Mouse (Mus musculus): ENCODE data around the gene Nhej1. TPM values are rescaled to one million over a fixed set of nuclear protein-coding genes. Genes with fewer than 3 reads are reported as not detected.

The Nhej1 gene
- polyA plus RNA-seq, 1 experiment from 2014 or later: 12.9 TPM

- ATAC-seq (ENCODE audit: low FRiP score): no peak
- no peaks in the 10 kb centered on the region for H3K4me1 ChIP-seq (ENCODE audit: control insufficient read depth, insufficient read depth, low read length)
- 77% methylated on average over 2 of the region's 2 CpGs for WGBS
Observed at GRCm38 (mm10) chr1:75010203-75010602, 114.8 kb downstream of the Nhej1 start.

GRCm38 (mm10) chr1:75006016-75006415, 119.0 kb downstream of the Nhej1 start:
- no peak overlapping the region for H3K4me2 ChIP-seq
- DNase-seq (ENCODE audit: low spot score, missing footprints) (no peak), ATAC-seq (ENCODE audit: low FRiP score) (no peak)
- H3K9me3 ChIP-seq (ENCODE audit: control insufficient read depth, low read length): no peaks in the 10 kb centered on the region
- H3K27ac ChIP-seq (ENCODE audit: low read depth, low read length): no peak overlapping the region
- no peaks in the 10 kb centered on the region for H3K4me1 ChIP-seq (ENCODE audit: control insufficient read depth, insufficient read depth, low read length)
- no peak overlapping the region for H3K4me3 ChIP-seq (ENCODE audit: low read depth, low read length)
- H3K27me3 ChIP-seq (ENCODE audit: control insufficient read depth, insufficient read depth, low read length): no peaks in the 10 kb centered on the region
- 67% methylated on average over 4 of the region's 4 CpGs for WGBS
- no peaks in the 10 kb centered on the region for H3K36me3 ChIP-seq (ENCODE audit: control insufficient read depth, insufficient read depth, low read length)
- no peak overlapping the region for H3K9ac ChIP-seq (ENCODE audit: low read length)

More at GRCm38 (mm10) chr1:75010203-75010602, 114.8 kb downstream of the Nhej1 start:
- Histone ChIP-seq H3K9ac (ENCODE audit: low read length) (no peak overlapping the region), H3K36me3 (ENCODE audit: control insufficient read depth, insufficient read depth, low read length) (no peaks in the 10 kb centered on the region), H3K4me2 (no peak overlapping the region), H3K4me3 (ENCODE audit: low read depth, low read length) (no peak overlapping the region), H3K9me3 (ENCODE audit: control insufficient read depth, low read length) (no peaks in the 10 kb centered on the region), H3K27ac (ENCODE audit: low read depth, low read length) (no peak overlapping the region), H3K27me3 (ENCODE audit: control insufficient read depth, insufficient read depth, low read length) (no peaks in the 10 kb centered on the region)
- no peak for DNase-seq (ENCODE audit: low spot score, missing footprints)

DNA sequence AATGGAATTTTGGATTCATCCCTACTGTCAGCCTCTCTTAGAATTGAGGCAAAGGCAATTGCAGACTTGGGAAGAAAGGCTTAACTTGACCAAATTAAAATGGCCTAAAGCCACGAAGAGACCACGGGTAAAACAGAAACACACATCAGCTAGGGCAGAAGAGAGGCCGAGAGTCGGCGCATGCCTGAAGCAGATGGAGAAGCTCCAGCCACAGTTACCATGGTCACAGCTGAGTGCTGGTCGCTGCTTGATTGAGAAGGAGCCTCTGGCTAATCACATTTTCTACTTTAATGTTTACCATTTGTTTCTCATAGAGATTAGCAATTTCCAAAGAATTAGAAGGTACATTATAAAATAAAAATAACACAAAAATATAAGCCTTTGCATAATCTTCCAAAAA, 123.8 kb downstream of the Nhej1 start:
- Histone ChIP-seq H3K9ac (ENCODE audit: low read length) (no peak overlapping the region), H3K27me3 (ENCODE audit: control insufficient read depth, insufficient read depth, low read length) (no peaks in the 10 kb centered on the region), H3K36me3 (ENCODE audit: control insufficient read depth, insufficient read depth, low read length) (no peaks in the 10 kb centered on the region), H3K27ac (ENCODE audit: low read depth, low read length) (no peak overlapping the region), H3K4me2 (no peak overlapping the region), H3K9me3 (ENCODE audit: control insufficient read depth, low read length) (no peaks in the 10 kb centered on the region), H3K4me1 (ENCODE audit: control insufficient read depth, insufficient read depth, low read length) (no peaks in the 10 kb centered on the region), H3K4me3 (ENCODE audit: low read depth, low read length) (no peak overlapping the region)
- ATAC-seq (ENCODE audit: low FRiP score): no peak
- DNase-seq (ENCODE audit: low spot score, missing footprints): no peak
- 72% methylated on average over 6 of the region's 6 CpGs for WGBS

- Histone ChIP-seq H3K4me3 (ENCODE audit: low read depth, low read length) (no peak overlapping the region), H3K4me2 (no peak overlapping the region), H3K9me3 (ENCODE audit: control insufficient read depth, low read length) (no peaks in the 10 kb centered on the region), H3K4me1 (ENCODE audit: control insufficient read depth, insufficient read depth, low read length) (no peaks in the 10 kb centered on the region), H3K27ac (ENCODE audit: low read depth, low read length) (no peak overlapping the region), H3K36me3 (ENCODE audit: control insufficient read depth, insufficient read depth, low read length) (no peaks in the 10 kb centered on the region), H3K9ac (ENCODE audit: low read length) (no peak overlapping the region), H3K27me3 (ENCODE audit: control insufficient read depth, insufficient read depth, low read length) (no peaks in the 10 kb centered on the region)
- WGBS: 0% methylated on average over 1 of the region's 1 CpGs
- DNase-seq (ENCODE audit: low spot score, missing footprints) (peak; percentile 87), ATAC-seq (ENCODE audit: low FRiP score) (no peak)
Observed at GRCm38 (mm10) chr1:75000496-75000895, 124.5 kb downstream of the Nhej1 start.

DNA sequence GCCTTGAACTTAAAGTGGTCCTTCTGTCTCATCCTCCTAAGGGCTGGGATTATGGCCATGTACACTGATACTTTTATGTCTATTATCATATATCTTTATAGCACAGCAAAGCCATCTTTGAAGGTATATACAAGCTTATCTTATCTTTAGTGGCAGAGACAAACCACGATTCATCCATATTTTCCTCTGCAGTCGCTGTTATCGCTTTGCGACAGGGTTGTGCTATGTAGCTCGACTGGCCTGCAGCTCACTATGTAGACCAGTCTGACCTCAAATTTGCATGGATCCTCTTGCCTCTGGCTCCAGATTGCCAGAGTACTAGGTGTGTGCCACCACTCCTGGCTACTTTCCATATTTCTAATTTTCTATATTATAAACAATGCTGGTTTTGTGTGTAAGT, 125.8 kb downstream of the Nhej1 start:
- no peaks in the 10 kb centered on the region for H3K27me3 ChIP-seq (ENCODE audit: control insufficient read depth, insufficient read depth, low read length)
- WGBS: 88% methylated on average over 5 of the region's 5 CpGs
- no peaks in the 10 kb centered on the region for H3K4me1 ChIP-seq (ENCODE audit: control insufficient read depth, insufficient read depth, low read length)
- no peak overlapping the region for H3K9ac ChIP-seq (ENCODE audit: low read length)
- no peak overlapping the region for H3K4me3 ChIP-seq (ENCODE audit: low read depth, low read length)
- no peak overlapping the region for H3K27ac ChIP-seq (ENCODE audit: low read depth, low read length)
- H3K9me3 ChIP-seq (ENCODE audit: control insufficient read depth, low read length): no peaks in the 10 kb centered on the region
- H3K36me3 ChIP-seq (ENCODE audit: control insufficient read depth, insufficient read depth, low read length): no peaks in the 10 kb centered on the region
- H3K4me2 ChIP-seq: no peak overlapping the region
- ATAC-seq (ENCODE audit: low FRiP score) (no peak), DNase-seq (ENCODE audit: low spot score, missing footprints) (no peak)

GRCm38 (mm10) chr1:74997231-74997630, 127.8 kb downstream of the Nhej1 start:
- no peak for DNase-seq (ENCODE audit: low spot score, missing footprints)
- no peak overlapping the region for H3K4me3 ChIP-seq (ENCODE audit: low read depth, low read length)
- WGBS: 84% methylated on average over 2 of the region's 2 CpGs
- no peaks in the 10 kb centered on the region for H3K4me1 ChIP-seq (ENCODE audit: control insufficient read depth, insufficient read depth, low read length)
- no peaks in the 10 kb centered on the region for H3K9me3 ChIP-seq (ENCODE audit: control insufficient read depth, low read length)
- ATAC-seq (ENCODE audit: low FRiP score): no peak
- no peak overlapping the region for H3K27ac ChIP-seq (ENCODE audit: low read depth, low read length)
- H3K4me2 ChIP-seq: no peak overlapping the region
- H3K9ac ChIP-seq (ENCODE audit: low read length): no peak overlapping the region
- no peaks in the 10 kb centered on the region for H3K27me3 ChIP-seq (ENCODE audit: control insufficient read depth, insufficient read depth, low read length)
- no peaks in the 10 kb centered on the region for H3K36me3 ChIP-seq (ENCODE audit: control insufficient read depth, insufficient read depth, low read length)

- Histone ChIP-seq H3K36me3 (ENCODE audit: control insufficient read depth, insufficient read depth, low read length) (no peaks in the 10 kb centered on the region), H3K27me3 (ENCODE audit: control insufficient read depth, insufficient read depth, low read length) (no peaks in the 10 kb centered on the region), H3K4me3 (ENCODE audit: low read depth, low read length) (no peak overlapping the region), H3K4me2 (no peak overlapping the region), H3K4me1 (ENCODE audit: control insufficient read depth, insufficient read depth, low read length) (no peaks in the 10 kb centered on the region; the same call in 1 of the 2 replicates), H3K9me3 (ENCODE audit: control insufficient read depth, low read length) (no peaks in the 10 kb centered on the region), H3K9ac (ENCODE audit: low read length) (no peak overlapping the region), H3K27ac (ENCODE audit: low read depth, low read length) (no peak overlapping the region)
- 80% methylated on average over 8 of the region's 8 CpGs for WGBS
- DNase-seq (ENCODE audit: low spot score, missing footprints) (no peak), ATAC-seq (ENCODE audit: low FRiP score) (no peak)
Observed at GRCm38 (mm10) chr1:74977001-74977400, 148.0 kb downstream of the Nhej1 start.

DNA sequence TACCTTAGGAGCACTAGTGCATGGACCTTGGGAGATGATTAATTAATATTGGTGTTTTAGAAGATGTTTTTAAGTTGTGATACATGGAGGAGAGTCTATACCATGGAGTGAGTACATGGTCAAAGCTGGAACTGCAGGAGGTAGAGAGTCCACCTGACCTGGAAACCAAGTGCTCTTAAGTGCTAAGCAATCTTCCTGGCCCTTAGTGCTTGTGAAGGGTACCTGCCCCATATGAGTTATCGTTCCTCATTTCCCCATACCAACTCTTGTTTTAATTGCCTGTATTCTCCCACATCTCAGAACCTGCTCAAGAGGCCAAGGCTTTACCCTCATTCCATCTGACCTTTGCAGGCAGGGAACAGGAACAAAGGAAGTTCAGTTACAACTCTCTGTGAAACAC, 149.1 kb downstream of the Nhej1 start:
- Histone ChIP-seq H3K4me3 (ENCODE audit: low read depth, low read length) (no peak overlapping the region), H3K36me3 (ENCODE audit: control insufficient read depth, insufficient read depth, low read length) (no peaks in the 10 kb centered on the region), H3K9ac (ENCODE audit: low read length) (no peak overlapping the region), H3K4me2 (no peak overlapping the region), H3K27ac (ENCODE audit: low read depth, low read length) (no peak overlapping the region), H3K9me3 (ENCODE audit: control insufficient read depth, low read length) (no peaks in the 10 kb centered on the region), H3K4me1 (ENCODE audit: control insufficient read depth, insufficient read depth, low read length) (no peaks in the 10 kb centered on the region; the same call in 1 of the 2 replicates), H3K27me3 (ENCODE audit: control insufficient read depth, insufficient read depth, low read length) (no peaks in the 10 kb centered on the region)
- WGBS: 92% methylated on average over 1 of the region's 1 CpGs
- DNase-seq (ENCODE audit: low spot score, missing footprints) (no peak), ATAC-seq (ENCODE audit: low FRiP score) (no peak)

GRCm38 (mm10) chr1:74973590-74973989, 151.4 kb downstream of the Nhej1 start:
- no peaks in the 10 kb centered on the region for H3K4me1 ChIP-seq (ENCODE audit: control insufficient read depth, insufficient read depth, low read length)
- ATAC-seq (ENCODE audit: low FRiP score): no peak
- no peak for DNase-seq (ENCODE audit: low spot score, missing footprints)
- no peak overlapping the region for H3K9ac ChIP-seq (ENCODE audit: low read length)
- H3K27me3 ChIP-seq (ENCODE audit: control insufficient read depth, insufficient read depth, low read length): no peaks in the 10 kb centered on the region
- WGBS: 87% methylated on average over 6 of the region's 6 CpGs
- H3K4me2 ChIP-seq: no peak overlapping the region
- no peaks in the 10 kb centered on the region for H3K9me3 ChIP-seq (ENCODE audit: control insufficient read depth, low read length)
- no peak overlapping the region for H3K27ac ChIP-seq (ENCODE audit: low read depth, low read length)
- no peaks in the 10 kb centered on the region for H3K36me3 ChIP-seq (ENCODE audit: control insufficient read depth, insufficient read depth, low read length)
- no peak overlapping the region for H3K4me3 ChIP-seq (ENCODE audit: low read depth, low read length)
